Mouse (Mus musculus): ENCODE measurements at regions not wholly inside any gene's neighbourhood (a gene's known extent, or its start where the extent isn't known, plus 50 kb on each side); places are given as distances from the start of the nearest gene placed in this dataset.

DNA sequence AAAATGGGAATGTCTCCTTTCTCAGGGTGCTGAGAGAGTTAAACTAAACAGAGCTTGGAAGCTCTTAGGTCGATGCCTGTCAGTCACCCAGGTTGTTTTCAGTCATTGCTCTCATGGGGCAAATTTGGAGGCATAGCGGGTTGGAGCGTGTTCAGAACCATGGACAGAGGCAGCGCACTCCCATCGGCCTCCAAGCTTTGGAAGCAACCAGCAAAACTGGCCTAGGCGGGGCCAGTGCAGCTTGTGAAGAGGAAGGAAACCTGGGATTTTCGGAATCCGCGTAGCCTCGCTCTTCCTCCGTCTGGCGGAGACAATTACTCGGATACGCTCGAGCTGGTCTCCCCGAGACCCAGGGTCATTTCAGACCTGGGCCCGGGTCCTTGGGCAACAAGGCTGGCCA lies 63.4 kb upstream of the Pax2 start:
- peak; percentile 62 for DNase-seq

DNA sequence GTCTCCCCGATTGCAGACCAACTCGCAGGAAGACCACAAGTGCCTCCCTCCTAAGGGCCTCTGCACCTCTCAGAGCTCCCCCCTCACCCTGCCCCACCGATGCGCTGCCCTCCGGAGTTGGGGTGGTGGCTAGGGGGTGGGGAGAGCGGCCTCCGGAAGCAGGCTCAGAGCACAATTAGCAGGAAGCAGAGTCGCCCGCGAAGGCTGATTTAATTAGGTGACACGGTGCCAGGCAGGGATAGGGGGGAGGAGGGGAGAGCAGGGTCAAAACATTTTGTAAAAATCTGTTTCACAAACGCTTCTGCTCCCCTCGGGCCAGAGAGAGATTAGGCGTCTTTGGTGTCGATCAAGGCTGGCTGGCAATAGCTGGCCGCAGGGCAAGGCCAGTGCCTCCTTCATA lies 63.0 kb upstream of the Pax2 start:
- no peak for DNase-seq

DNA sequence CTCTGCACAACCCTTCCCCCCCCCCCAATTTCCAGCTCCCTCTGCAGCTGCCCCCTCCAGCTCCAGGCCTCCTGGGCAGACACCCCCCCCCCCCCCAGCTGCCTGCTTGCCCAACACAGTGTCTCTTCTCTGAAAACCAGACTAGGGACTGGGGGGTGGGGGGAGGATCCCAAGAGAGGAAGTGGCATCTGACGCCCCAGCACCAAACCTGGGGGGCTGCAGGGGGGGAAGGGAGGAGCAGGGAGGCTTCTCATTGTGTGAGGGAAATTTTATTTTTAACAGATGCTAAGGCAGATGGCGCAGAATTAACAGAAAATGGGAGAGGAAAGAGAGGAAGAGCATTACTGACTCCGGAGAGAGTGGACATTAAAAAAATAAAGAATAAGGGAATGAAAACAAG lies 60.5 kb upstream of the Pax2 start:
- no peak for DNase-seq

- no peak for DNase-seq
Observed at GRCm38 (mm10) chr19:44696059-44696712, 59.7 kb upstream of the Pax2 start.

DNA sequence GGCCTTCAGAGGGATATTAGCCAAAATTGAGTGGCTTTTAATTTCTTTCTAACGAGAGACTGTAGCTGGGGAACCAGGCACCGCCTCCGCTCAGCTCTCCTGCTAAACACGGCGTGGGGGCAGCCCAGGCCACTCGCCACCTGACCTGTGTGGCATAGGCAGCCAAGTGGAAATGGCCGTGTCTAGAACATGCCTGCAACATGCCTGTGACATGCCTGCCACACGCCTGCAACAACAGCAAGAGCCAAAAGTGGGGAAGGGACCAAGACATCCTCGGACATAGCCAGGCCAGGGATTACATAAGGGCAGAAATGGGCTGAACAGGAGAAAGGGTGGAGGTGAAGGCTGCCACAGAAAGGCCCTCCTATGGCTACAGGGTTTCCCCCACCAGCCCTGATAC lies 59.1 kb upstream of the Pax2 start:
- DNase-seq = no peak

GRCm38 (mm10) chr19:44698382-44699256 lies 57.2 kb upstream of the Pax2 start:
- no peak for DNase-seq

Data from thymus, postnatal 4 days (tissue).